In genomic region chr10:53685806-53686205, GRCm38 (mm10) we compare ENCODE assay signal across 27 mouse cellular contexts. TPM values are rescaled to one million over a fixed set of nuclear protein-coding genes. Genes with fewer than 3 reads are reported as not detected.
DNase-seq lines count a peak whose midpoint lies in the region; ATAC-seq lines count a peak whose summit lies in the region.
"Had no signal": no experiment of that assay in that cellular context is flagged by ENCODE, and none has a peak within 500 bp of the region (broad histone marks: within the 10 kb centered on the region; RNA-seq: fewer than 3 reads in every experiment).

No protein-coding gene starts in this region.

- H3K27me3 ChIP-seq in lung, embryonic 16.5 days (ENCODE audit: control insufficient read depth, insufficient read depth, low read depth, low read length), result no peaks in the 10 kb centered on the region
- H3K27me3 ChIP-seq: embryonic facial prominence, embryonic 15.5 days; forebrain, embryonic 12.5 days; heart, embryonic 15.5 days; kidney, embryonic 15.5 days; midbrain, embryonic 12.5 days; neural tube, embryonic 15.5 days had no signal

- 0 out of 2 replicates have a peak, but pooled peaks have one; percentile 40 for ATAC-seq in common myeloid progenitor, adult 5-6 weeks (replicated peaks; ENCODE audit: low read depth, poor library complexity, severe bottlenecking)
- ATAC-seq in lung, embryonic 16.5 days (ENCODE audit: low read depth), result peak; percentile 60
- ATAC-seq: CD4-positive, CD25-positive, alpha-beta regulatory T cell, adult 4 months; forebrain, postnatal 0 days; hindbrain, embryonic 16.5 days had no signal

- 0 out of 2 replicates have a peak, but pooled peaks cover 3% of the 10 kb centered on the region for H3K4me1 ChIP-seq in lung, embryonic 16.5 days (replicated peaks; ENCODE audit: control insufficient read depth, insufficient read depth, low read length)
- H3K4me1 ChIP-seq: embryonic facial prominence, embryonic 10.5 days; embryonic facial prominence, embryonic 15.5 days; forebrain, embryonic 12.5 days; midbrain, embryonic 12.5 days had no signal

- DNase-seq in kidney, postnatal 36 days, result peak; percentile 19 to 56
- no peak for DNase-seq in kidney, postnatal 10 days
- DNase-seq in lung, postnatal 36 days, result peak; percentile 41
- DNase-seq in natural killer cell, adult 2 months (ENCODE audit: low spot score in 2 of 2), result no peak
- no peak for DNase-seq in left cerebral cortex, adult 9 months (ENCODE audit: low spot score in 2 of 2)
- DNase-seq: adrenal gland, postnatal 14 days; cerebellum, adult 2 months; cerebellum, postnatal 14 days; forebrain, postnatal 0 days; gastrocnemius, postnatal 14 days; heart, adult 11 months; liver; retina, postnatal 1 day; right cerebral cortex, postnatal 14 days; thymus, postnatal 4 days had no signal

- H3K36me3 ChIP-seq in lung, embryonic 16.5 days (ENCODE audit: control insufficient read depth, insufficient read depth, low read length), result no peaks in the 10 kb centered on the region
- H3K36me3 ChIP-seq: embryonic facial prominence, embryonic 10.5 days; forebrain, embryonic 12.5 days; heart, embryonic 10.5 days; heart, embryonic 15.5 days; kidney, embryonic 15.5 days; midbrain, embryonic 12.5 days had no signal

- no peak overlapping the region for H3K27ac ChIP-seq in lung, embryonic 16.5 days (ENCODE audit: low read length)
- H3K27ac ChIP-seq: embryonic facial prominence, embryonic 10.5 days; embryonic facial prominence, embryonic 15.5 days; forebrain, embryonic 12.5 days; heart, embryonic 10.5 days; heart, embryonic 15.5 days; kidney, embryonic 15.5 days; midbrain, embryonic 12.5 days; neural tube, embryonic 15.5 days had no signal

- no peak overlapping the region for H3K9ac ChIP-seq in lung, embryonic 16.5 days (ENCODE audit: low read length)
- H3K9ac ChIP-seq: embryonic facial prominence, embryonic 15.5 days; forebrain, embryonic 12.5 days; forebrain, postnatal 0 days; heart, embryonic 15.5 days; kidney, embryonic 15.5 days; midbrain, embryonic 12.5 days; neural tube, embryonic 15.5 days had no signal

- H3K9me3 ChIP-seq in lung, embryonic 16.5 days (ENCODE audit: control insufficient read depth, low read length), result no peaks in the 10 kb centered on the region
- H3K9me3 ChIP-seq: embryonic facial prominence, embryonic 10.5 days; embryonic facial prominence, embryonic 15.5 days; forebrain, embryonic 12.5 days; heart, embryonic 10.5 days; heart, embryonic 15.5 days; kidney, embryonic 15.5 days; midbrain, embryonic 12.5 days; neural tube, embryonic 15.5 days had no signal

- WGBS in lung, embryonic 16.5 days, result 37% methylated on average over 3 of the region's 3 CpGs

- H3K4me3 ChIP-seq in lung, embryonic 16.5 days (ENCODE audit: low read length), result no peak overlapping the region
- H3K4me3 ChIP-seq: embryonic facial prominence, embryonic 10.5 days; embryonic facial prominence, embryonic 15.5 days; forebrain, embryonic 12.5 days; heart, embryonic 10.5 days; heart, embryonic 15.5 days; kidney, embryonic 15.5 days; midbrain, embryonic 12.5 days; neural tube, embryonic 15.5 days had no signal

- no peak overlapping the region for H3K4me2 ChIP-seq in lung, embryonic 16.5 days (ENCODE audit: low read depth, low read length)
- H3K4me2 ChIP-seq: embryonic facial prominence, embryonic 15.5 days; forebrain, embryonic 12.5 days; heart, embryonic 15.5 days; kidney, embryonic 15.5 days; midbrain, embryonic 12.5 days; neural tube, embryonic 15.5 days had no signal

RNA-seq across cellular contexts. Expression of gene Mcm9, which starts 55.6 kb away (rescaled TPM):
- 24.2 and 30.6 TPM in 2 replicates for total RNA-seq in common myeloid progenitor, adult 5-6 weeks (2017)
- 6.9 and 9.6 TPM in 2 replicates for polyA plus RNA-seq in lung, embryonic 16.5 days (2015; fragmentation: Nextera tagmentation; extraction: Ambion mirVana)

Comparison
In these comparisons a context has a peak if more than half of its experiments do, and no peak if none do; other contexts are left out.
1. DNase-seq: peak in kidney, postnatal 36 days (2 of 2) and lung, postnatal 36 days (single experiment); none in kidney, postnatal 10 days (single experiment), natural killer cell, adult 2 months (0 of 2) and left cerebral cortex, adult 9 months (0 of 2).